ENCODE assay signal across 23 mouse cellular contexts in the genomic region with DNA sequence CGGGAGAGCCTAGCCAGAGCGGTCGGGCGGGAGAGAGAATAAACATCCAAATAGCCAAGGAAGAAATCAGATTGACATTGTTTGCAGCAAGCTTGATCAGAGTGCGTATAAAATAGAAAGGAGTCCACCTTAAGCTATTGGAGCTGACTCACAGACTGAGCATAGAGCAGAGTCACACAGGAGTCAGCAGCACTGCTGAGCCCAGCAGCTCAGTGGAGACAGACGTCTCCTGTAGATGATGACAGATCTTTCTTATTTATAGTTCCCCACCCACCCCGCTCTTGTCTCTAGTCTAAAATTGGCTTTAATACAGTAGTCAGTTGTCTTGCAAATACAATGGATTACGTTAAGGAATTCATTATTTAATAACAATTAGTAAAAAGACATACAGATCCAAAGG. TPM values are rescaled to one million over a fixed set of nuclear protein-coding genes. Genes with fewer than 3 reads are reported as not detected.
A peak's percentile ranks its signal among the peaks of the same experiment; 100 is the strongest.
DNase-seq lines count a peak whose midpoint lies in the region; ATAC-seq lines count a peak whose summit lies in the region.
"Had no signal": no experiment of that assay in that cellular context is flagged by ENCODE, and none has a peak within 500 bp of the region (broad histone marks: within the 10 kb centered on the region; RNA-seq: fewer than 3 reads in every experiment).

No protein-coding gene starts in this region.

- H3K4me1 ChIP-seq in heart, embryonic 14.5 days (ENCODE audit: control insufficient read depth in 2 of 2, insufficient read depth in 2 of 2, low read length in 2 of 2): peaks cover 5 to 11% of the 10 kb centered on the region in 2 experiments; a peak in 3 of 4 replicates
- H3K4me1 ChIP-seq: forebrain, embryonic 13.5 days; hindbrain, embryonic 15.5 days; limb, embryonic 15.5 days; midbrain, embryonic 13.5 days; stomach, embryonic 15.5 days had no signal

- no peaks in the 10 kb centered on the region for H3K27me3 ChIP-seq in heart, embryonic 14.5 days (ENCODE audit: control insufficient read depth, insufficient read depth, low read length)
- H3K27me3 ChIP-seq: forebrain, embryonic 13.5 days; hindbrain, embryonic 15.5 days; limb, embryonic 15.5 days; megakaryocyte, embryonic 14.5 days; midbrain, embryonic 13.5 days; stomach, embryonic 15.5 days had no signal

- ATAC-seq in heart, embryonic 14.5 days (ENCODE audit: insufficient number of reproducible peaks, insufficient read depth, low FRiP score, low read depth): peak; percentile 61; the same call in 1 of the 2 replicates
- ATAC-seq: forebrain, embryonic 13.5 days; midbrain, embryonic 13.5 days had no signal

- no peak overlapping the region for H3K9ac ChIP-seq in heart, embryonic 14.5 days (ENCODE audit: low read length)
- H3K9ac ChIP-seq: forebrain, embryonic 13.5 days; hindbrain, embryonic 15.5 days; limb, embryonic 15.5 days; liver, embryonic 14.5 days; lung, embryonic 14.5 days; midbrain, embryonic 13.5 days; stomach, embryonic 15.5 days had no signal

- intact Hi-C loops in heart, postnatal 14 days (cut with DNase I): no loop called here

- H3K4me3 ChIP-seq in heart, embryonic 14.5 days (ENCODE audit: control insufficient read depth in 1 of 2, insufficient read depth in 1 of 2, low read depth in 1 of 2, low read length in 2 of 2): no peak overlapping the region
- H3K4me3 ChIP-seq: forebrain, embryonic 13.5 days; hindbrain, embryonic 15.5 days; limb, embryonic 15.5 days; megakaryocyte, embryonic 14.5 days; midbrain, embryonic 13.5 days; stomach, embryonic 15.5 days had no signal

- peak overlapping the region; percentile 14 to 72; a peak in 3 of 4 replicates for H3K27ac ChIP-seq in heart, embryonic 14.5 days (replicated peaks in 1 of 2; ENCODE audit: control insufficient read depth in 1 of 2, insufficient read depth in 1 of 2, low read depth in 2 of 2, low read length in 2 of 2)
- H3K27ac ChIP-seq: forebrain, embryonic 13.5 days; hindbrain, embryonic 15.5 days; limb, embryonic 15.5 days; liver, embryonic 14.5 days; midbrain, embryonic 13.5 days; stomach, embryonic 15.5 days had no signal

- no peak overlapping the region for H3K4me2 ChIP-seq in heart, embryonic 14.5 days (ENCODE audit: low read length)
- H3K4me2 ChIP-seq: forebrain, embryonic 13.5 days; hindbrain, embryonic 15.5 days; limb, embryonic 15.5 days; lung, embryonic 14.5 days; midbrain, embryonic 13.5 days; stomach, embryonic 15.5 days had no signal

- 59% methylated on average over 8 of the region's 8 CpGs for WGBS in heart, embryonic 14.5 days

- H3K9me3 ChIP-seq in heart, embryonic 14.5 days (ENCODE audit: control insufficient read depth, low read length): no peaks in the 10 kb centered on the region
- H3K9me3 ChIP-seq: forebrain, embryonic 13.5 days; hindbrain, embryonic 15.5 days; limb, embryonic 15.5 days; megakaryocyte, embryonic 14.5 days; midbrain, embryonic 13.5 days; stomach, embryonic 15.5 days had no signal

- DNase-seq in heart, postnatal 14 days: no peak
- peak; percentile 45 for DNase-seq in layer of hippocampus, adult 9-11 months
- no peak for DNase-seq in layer of hippocampus, postnatal 10 days (ENCODE audit: low spot score in 2 of 2)
- peak; percentile 16 for DNase-seq in testis, postnatal 10 days (ENCODE audit: low spot score)
- DNase-seq in testis, postnatal 14 days (ENCODE audit: low spot score): no peak
- DNase-seq in Muller cell, postnatal 12 days (ENCODE audit: inconsistent ontology term): no peak
- DNase-seq: adrenal gland, postnatal 14 days; cerebellum, adult 8-10 months; kidney, adult 8-10 months; kidney, postnatal 36 days; lung, embryonic 14.5 days had no signal

- H3K36me3 ChIP-seq in heart, embryonic 14.5 days (ENCODE audit: control insufficient read depth, insufficient read depth, low read length): peaks cover 74% of the 10 kb centered on the region

RNA-seq across cellular contexts. Expression of gene Fgfr1op, which starts 28.4 kb away (rescaled TPM):
- 24.4 and 27.2 TPM in 2 replicates for polyA plus RNA-seq in heart, embryonic 14.5 days (2014; fragmentation: Nextera tagmentation; extraction: Ambion mirVana)
- total RNA-seq in heart, postnatal 14 days (2021): 10 to 100 TPM; 12.9 to 14.5 TPM
- 10 to 100 TPM; 18.9 to 22.7 TPM for total RNA-seq in layer of hippocampus, postnatal 10 days (2021)

RNA-seq across cellular contexts. Expression of gene Ccr6, which starts 42.2 kb away (rescaled TPM):
- polyA plus RNA-seq in heart, embryonic 14.5 days (2014; fragmentation: Nextera tagmentation; extraction: Ambion mirVana): not detected in 2 replicates
- not detected for total RNA-seq in heart, postnatal 14 days (2021)
- total RNA-seq in layer of hippocampus, postnatal 10 days (2021): under 1 TPM in 1 of 2 experiments, not detected in 1; 0.27 TPM
- total RNA-seq: adrenal gland, postnatal 14 days; gastrocnemius, adult 8-10 months; hematopoietic stem cell, adult 5-6 weeks had no signal
- polyA plus RNA-seq: brain, embryonic 14.5 days; embryonic facial prominence, embryonic 14.5 days; forebrain, embryonic 13.5 days; hindbrain, embryonic 15.5 days; limb, embryonic 15.5 days; lung, embryonic 14.5 days; midbrain, embryonic 13.5 days had no signal

RNA-seq across cellular contexts. Expression of gene Rnaset2a, which starts 45.8 kb away (rescaled TPM):
- 39.7 and 43.1 TPM in 2 replicates for polyA plus RNA-seq in heart, embryonic 14.5 days (2014; fragmentation: Nextera tagmentation; extraction: Ambion mirVana)
- 10 to 100 TPM; 23.6 to 27.0 TPM for total RNA-seq in heart, postnatal 14 days (2021)
- total RNA-seq in layer of hippocampus, postnatal 10 days (2021): 1 to 10 TPM; 6.2 to 6.8 TPM

RNA-seq across cellular contexts. Expression of gene Gm49673, which starts 46.1 kb away (rescaled TPM):
- not detected in 2 replicates for polyA plus RNA-seq in heart, embryonic 14.5 days (2014; fragmentation: Nextera tagmentation; extraction: Ambion mirVana)
- total RNA-seq in heart, postnatal 14 days (2021): under 1 TPM in 1 of 2 experiments, not detected in 1; 0.10 TPM
- total RNA-seq in layer of hippocampus, postnatal 10 days (2021): under 1 TPM in 1 of 2 experiments, not detected in 1; 0.39 TPM
- total RNA-seq: hematopoietic stem cell, adult 5-6 weeks had no signal
- polyA plus RNA-seq: embryonic facial prominence, embryonic 14.5 days; forebrain, embryonic 13.5 days; limb, embryonic 15.5 days; lung, embryonic 14.5 days had no signal

Comparison
In these comparisons a context has a peak if more than half of its experiments do, and no peak if none do; other contexts are left out.
1. DNase-seq: peak in layer of hippocampus, adult 9-11 months (single experiment) and testis, postnatal 10 days (single experiment); none in heart, postnatal 14 days (0 of 2), layer of hippocampus, postnatal 10 days (0 of 2), testis, postnatal 14 days (single experiment) and Muller cell, postnatal 12 days (single experiment).